Mouse (Mus musculus): ENCODE results near the gene Zfhx2. TPM values are rescaled to one million over a fixed set of nuclear protein-coding genes. Genes with fewer than 3 reads are reported as not detected.
A peak's percentile ranks its signal among the peaks of the same experiment; 100 is the strongest.

The Zfhx2 gene
- polyA plus RNA-seq, 1 experiment from 2014 or later, result 3.8 TPM

DNA sequence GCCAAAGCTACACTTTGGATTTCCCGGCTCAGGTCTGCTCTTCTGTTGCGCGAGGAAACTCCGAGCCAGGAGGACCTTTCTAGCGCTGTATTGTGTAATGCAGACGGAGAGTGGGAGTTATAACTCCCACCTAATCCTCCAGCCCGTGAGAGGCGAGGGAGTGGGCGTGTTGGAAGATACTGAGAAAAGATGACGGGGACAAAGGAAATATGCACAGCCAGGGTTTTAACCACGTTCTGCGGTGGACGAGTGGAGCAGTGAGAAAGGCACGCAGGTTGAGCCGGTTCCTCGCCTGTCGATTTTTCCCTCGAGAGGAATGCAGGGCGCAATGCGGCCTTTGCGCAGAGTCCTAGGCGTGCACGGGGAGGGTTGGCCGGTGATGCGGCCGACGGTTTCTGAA, 77.5 kb downstream of the Zfhx2 start:
- DNase-seq (ENCODE audit: low spot score), result no peak
- Histone ChIP-seq H3K4me3 (peak overlapping the region; percentile 82), H3K27me3 (ENCODE audit: insufficient read depth, poor library complexity, severe bottlenecking) (no peaks in the 10 kb centered on the region), H3K9me3 (no peaks in the 10 kb centered on the region), H3K36me3 (peaks cover 21% of the 10 kb centered on the region), H3K27ac (peak overlapping the region; percentile 96), H3K4me1 (peaks cover 8% of the 10 kb centered on the region)
- under 1% methylated on average over 27 of the region's 27 CpGs for WGBS

DNA sequence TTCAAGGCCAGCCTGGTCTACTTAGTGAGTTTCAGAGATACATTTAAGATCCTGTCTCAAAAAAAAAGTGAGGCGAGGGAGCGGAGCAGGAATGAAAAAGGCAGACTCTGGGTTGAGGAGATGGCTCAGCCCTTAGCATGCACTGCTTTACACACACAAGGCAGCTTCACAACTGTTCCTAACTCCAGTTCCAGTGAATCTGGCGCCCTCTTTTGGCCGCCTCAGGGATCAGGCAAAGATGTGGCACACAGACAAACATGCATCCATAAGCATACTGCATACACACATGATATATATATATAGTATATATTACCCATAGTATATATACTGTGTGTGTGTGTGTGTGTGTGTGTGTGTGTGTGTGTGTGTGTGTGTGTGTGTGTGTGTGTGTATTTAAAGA, 81.0 kb downstream of the Zfhx2 start:
- WGBS, result 60% methylated on average over 4 of the region's 4 CpGs

More for the DNA sequence above, 81.0 kb downstream of the Zfhx2 start:
- Histone ChIP-seq H3K9me3 (no peaks in the 10 kb centered on the region), H3K27me3 (ENCODE audit: insufficient read depth, poor library complexity, severe bottlenecking) (peaks cover 9% of the 10 kb centered on the region; the same call in 1 of the 2 replicates), H3K27ac (no peak overlapping the region), H3K36me3 (no peaks in the 10 kb centered on the region), H3K4me1 (peaks cover 30% of the 10 kb centered on the region), H3K4me3 (no peak overlapping the region)
- DNase-seq (ENCODE audit: low spot score), result no peak

Other genes starting within 250 kb of the Zfhx2 start
- gene Homez, start 221.4 kb downstream of the Zfhx2 start, polyA plus RNA-seq (2016; fragmentation: Nextera tagmentation; extraction: Ambion mirVana), result 10.3 and 11.0 TPM in 2 replicates
- 0.98 and 1.00 TPM in 2 replicates for gene Ppp1r3e, start 214.8 kb downstream of the Zfhx2 start, polyA plus RNA-seq (2016; fragmentation: Nextera tagmentation; extraction: Ambion mirVana)
- 2.8 and 3.0 TPM in 2 replicates for gene Bcl2l2, start 208.9 kb downstream of the Zfhx2 start, polyA plus RNA-seq (2016; fragmentation: Nextera tagmentation; extraction: Ambion mirVana)
- gene Gm20521, start 208.9 kb downstream of the Zfhx2 start, polyA plus RNA-seq (2016; fragmentation: Nextera tagmentation; extraction: Ambion mirVana), result not detected in 2 replicates
- gene Pabpn1, start 199.8 kb downstream of the Zfhx2 start, polyA plus RNA-seq (2016; fragmentation: Nextera tagmentation; extraction: Ambion mirVana), result 89.8 and 162 TPM in 2 replicates
- 42.1 and 52.4 TPM in 2 replicates for gene Slc22a17, start 179.2 kb downstream of the Zfhx2 start, polyA plus RNA-seq (2016; fragmentation: Nextera tagmentation; extraction: Ambion mirVana)
- 16.7 and 23.5 TPM in 2 replicates for gene Efs, start 166.2 kb downstream of the Zfhx2 start, polyA plus RNA-seq (2016; fragmentation: Nextera tagmentation; extraction: Ambion mirVana)
- not detected in 2 replicates for gene Il25, start 159.6 kb downstream of the Zfhx2 start, polyA plus RNA-seq (2016; fragmentation: Nextera tagmentation; extraction: Ambion mirVana)
- 0.97 and 1.5 TPM in 2 replicates for gene Cmtm5, start 156.1 kb downstream of the Zfhx2 start, polyA plus RNA-seq (2016; fragmentation: Nextera tagmentation; extraction: Ambion mirVana)
- 2,034 and 3,157 TPM in 2 replicates for gene Myh6, start 125.4 kb downstream of the Zfhx2 start, polyA plus RNA-seq (2016; fragmentation: Nextera tagmentation; extraction: Ambion mirVana)
- gene Gm17428, start 115.4 kb downstream of the Zfhx2 start, polyA plus RNA-seq (2016; fragmentation: Nextera tagmentation; extraction: Ambion mirVana), result not detected in 2 replicates
- 2,022 and 5,104 TPM in 2 replicates for gene Myh7, start 97.7 kb downstream of the Zfhx2 start, polyA plus RNA-seq (2016; fragmentation: Nextera tagmentation; extraction: Ambion mirVana)
- 73.7 and 88.8 TPM in 2 replicates for gene Ngdn, start 76.9 kb downstream of the Zfhx2 start, polyA plus RNA-seq (2016; fragmentation: Nextera tagmentation; extraction: Ambion mirVana)
- gene Thtpa, start 2.5 kb upstream of the Zfhx2 start, polyA plus RNA-seq (2016; fragmentation: Nextera tagmentation; extraction: Ambion mirVana), result 16.1 and 16.4 TPM in 2 replicates
- 15.6 and 18.9 TPM in 2 replicates for gene Ap1g2, start 14.3 kb upstream of the Zfhx2 start, polyA plus RNA-seq (2016; fragmentation: Nextera tagmentation; extraction: Ambion mirVana)
- 0.06 and 0.18 TPM in 2 replicates for gene Jph4, start 24.6 kb upstream of the Zfhx2 start, polyA plus RNA-seq (2016; fragmentation: Nextera tagmentation; extraction: Ambion mirVana)
- gene Dhrs2, start 129.7 kb upstream of the Zfhx2 start, polyA plus RNA-seq (2016; fragmentation: Nextera tagmentation; extraction: Ambion mirVana), result not detected in 2 replicates